Mouse (Mus musculus) gastrocnemius, adult 2 months (tissue): ENCODE results near the gene Calhm5. TPM values are rescaled to one million over a fixed set of nuclear protein-coding genes. Genes with fewer than 3 reads are reported as not detected.
A peak's percentile ranks its signal among the peaks of the same experiment; 100 is the strongest.

Experiments
- DNase-seq: peaks from one replicate; pipeline ENCODE4 v3.0.0; 2022
- H3K27ac ChIP-seq: fragments of 200-600 bp; 2 replicates; pipeline ENCODE4 v1.8.1; 2022; ENCODE audit warnings: mild to moderate bottlenecking
- H3K4me3 ChIP-seq: fragments of 200-600 bp; 2 replicates; pipeline ENCODE4 v1.8.1; 2022; ENCODE audit warnings: mild to moderate bottlenecking, moderate library complexity
- CTCF ChIP-seq: fragments of 200-600 bp; IDR thresholded peaks from 2 replicates; pipeline ENCODE4 v1.8.1; 2022; ENCODE audit warnings: antibody characterized with exemption, mild to moderate bottlenecking, moderate library complexity
- intact Hi-C: fragments of 180-260 bp; cut with DNase I; formaldehyde crosslinking; loops from one replicate; pipeline ENCODE4 v1.15.1; 2025
- long read RNA-seq, 2 experiments: library from polyadenylated mRNA; stranded (forward); transcript quantifications; one replicate each; pipeline ENCODE4 v2.0.0; 2021
- total RNA-seq, 2 experiments: library from RNA; stranded (reverse); gene quantifications; 2 replicates each; pipeline ENCODE4 v1.2.3; 2021

Calhm5 gene
- total RNA-seq: under 1 TPM; 0.31 to 0.38 TPM
- long read RNA-seq, experiment 1, full-length matches to known transcripts: 2 of 2 reads
- long read RNA-seq, experiment 1, partial matches to known transcripts: 0 of 2 reads
- long read RNA-seq, experiment 1, other reads (novel, unspliced or antisense): 0 of 2 reads
- long read RNA-seq, experiment 2: 0 reads

DNA sequence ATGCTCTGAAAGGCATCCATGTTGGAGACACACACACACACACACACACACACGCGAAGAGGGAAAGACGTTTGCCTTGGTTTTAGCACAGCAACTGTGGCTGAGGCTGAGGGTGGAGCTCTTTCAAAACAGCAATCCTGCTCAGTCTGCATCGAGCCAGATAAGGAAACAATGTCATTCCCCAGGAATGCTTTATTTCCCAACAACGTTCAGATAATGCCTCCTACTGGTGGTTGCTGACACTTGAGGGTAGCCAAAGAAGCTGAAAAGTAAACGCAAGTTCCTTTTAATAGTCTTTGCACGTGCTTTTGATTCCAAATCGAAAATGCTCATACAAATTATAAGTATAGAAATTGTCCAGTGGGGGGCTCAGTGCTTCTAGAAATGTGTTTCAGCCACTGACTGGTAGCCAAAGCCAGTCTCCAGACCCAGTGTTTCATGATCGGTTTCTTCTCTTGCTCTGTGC, at the start of gene Calhm5:
TSS of gene Calhm5 (minus strand) at position 102 of the 466 bp plus-strand sequence.
- DNase-seq: peak; percentile 53
- intact Hi-C loops: loop anchor here (5.0 kb wide), 4 partner anchors 54 to 231 kb away; partner anchors contain the start of genes Calhm4 and Tspyl1
- peak; percentile 69 for TF ChIP-seq CTCF
- peak within 1 kb of the TSS; percentile 64 for H3K4me3 ChIP-seq
- H3K27ac ChIP-seq: peak within 1 kb of the TSS; percentile 83

DNA sequence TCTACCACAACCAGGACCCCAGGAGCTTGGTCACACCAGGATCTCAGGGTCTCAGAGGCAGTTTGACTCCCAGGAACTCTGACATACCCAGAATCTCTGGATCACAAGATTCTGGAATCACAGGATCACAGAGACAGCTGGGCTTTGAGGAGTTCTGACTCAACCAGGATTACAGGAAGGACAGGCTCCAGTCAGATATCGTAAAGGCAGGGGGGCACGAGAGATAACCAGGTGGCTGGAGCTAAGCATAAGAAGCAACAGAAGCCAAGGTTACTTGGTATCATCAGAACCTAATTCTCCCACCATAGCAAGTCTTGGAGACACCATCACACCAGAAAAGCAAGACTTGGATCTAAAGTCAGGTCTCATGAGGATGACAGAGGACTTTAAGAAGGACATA, 45.4 kb upstream of the Calhm5 start:
- Histone ChIP-seq H3K4me3 (no peak overlapping the region), H3K27ac (no peak overlapping the region)
- intact Hi-C loops: no loop called here
- DNase-seq: no peak
- no peak for TF ChIP-seq CTCF

DNA sequence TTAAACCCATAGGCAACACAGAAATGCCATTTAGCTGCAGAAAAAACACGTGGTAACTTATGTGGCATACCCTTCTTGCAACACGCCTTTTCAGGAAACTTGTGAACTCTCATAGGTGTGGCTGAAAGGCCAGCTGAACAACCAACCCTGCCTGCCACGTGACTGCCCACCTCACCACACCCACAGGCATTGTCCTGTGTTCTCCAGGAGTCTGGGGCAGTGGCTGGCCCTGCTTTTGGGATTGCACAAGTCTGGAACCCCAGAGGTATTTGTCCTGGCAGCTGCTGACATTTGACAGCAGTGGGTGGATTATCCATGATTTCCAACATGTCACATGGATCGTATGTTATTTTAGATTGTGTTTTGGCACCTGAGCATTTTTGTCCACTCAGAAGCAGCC, 43.4 kb upstream of the Calhm5 start:
- no peak for DNase-seq
- TF ChIP-seq CTCF: no peak
- intact Hi-C loops: no loop called here
- no peak overlapping the region for H3K4me3 ChIP-seq
- no peak overlapping the region for H3K27ac ChIP-seq

DNA sequence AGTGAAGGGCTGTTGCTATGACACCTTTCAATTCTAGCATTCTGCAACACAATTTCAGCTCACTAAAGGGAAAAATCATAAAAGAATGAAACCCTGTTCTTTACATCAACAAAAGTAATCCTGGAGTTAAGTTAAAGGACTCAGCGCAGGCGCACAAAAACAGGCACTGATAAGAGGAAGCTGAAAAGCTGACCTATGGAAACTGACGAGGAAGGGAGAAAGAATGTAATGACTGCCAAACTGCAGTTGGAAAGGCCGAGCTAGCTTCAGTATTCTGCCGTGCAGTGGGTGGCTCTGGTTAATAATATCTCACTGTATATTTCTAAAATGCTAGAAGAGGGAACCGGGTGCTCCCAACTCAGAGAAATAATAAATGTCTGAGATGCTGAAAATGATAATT, 41.7 kb upstream of the Calhm5 start:
- no peak overlapping the region for H3K27ac ChIP-seq
- H3K4me3 ChIP-seq: no peak overlapping the region
- no peak for TF ChIP-seq CTCF
- no peak for DNase-seq
- intact Hi-C loops: no loop called here

DNA sequence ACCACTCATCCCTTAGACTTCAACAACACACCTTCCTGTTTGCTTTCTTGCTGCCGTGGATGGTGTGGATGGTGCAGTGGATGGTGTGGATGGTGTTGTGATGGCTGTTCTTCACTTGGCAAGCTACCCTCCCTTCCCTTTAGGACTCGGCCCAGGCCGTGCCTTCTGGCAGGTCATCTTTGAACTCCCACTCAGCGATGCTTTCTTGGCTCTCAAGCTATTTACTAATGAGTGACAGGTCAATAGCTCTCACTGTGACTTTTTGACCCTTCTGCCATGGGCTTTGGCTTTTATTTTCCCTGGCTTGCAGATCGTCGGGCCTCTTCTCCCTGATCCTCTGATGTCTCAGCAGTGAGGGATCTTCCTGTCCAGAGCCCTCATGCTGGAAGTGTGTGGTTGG, 40.1 kb upstream of the Calhm5 start:
- Histone ChIP-seq H3K4me3 (no peak overlapping the region), H3K27ac (no peak overlapping the region)
- TF ChIP-seq CTCF: no peak
- intact Hi-C loops: no loop called here
- no peak for DNase-seq

DNA sequence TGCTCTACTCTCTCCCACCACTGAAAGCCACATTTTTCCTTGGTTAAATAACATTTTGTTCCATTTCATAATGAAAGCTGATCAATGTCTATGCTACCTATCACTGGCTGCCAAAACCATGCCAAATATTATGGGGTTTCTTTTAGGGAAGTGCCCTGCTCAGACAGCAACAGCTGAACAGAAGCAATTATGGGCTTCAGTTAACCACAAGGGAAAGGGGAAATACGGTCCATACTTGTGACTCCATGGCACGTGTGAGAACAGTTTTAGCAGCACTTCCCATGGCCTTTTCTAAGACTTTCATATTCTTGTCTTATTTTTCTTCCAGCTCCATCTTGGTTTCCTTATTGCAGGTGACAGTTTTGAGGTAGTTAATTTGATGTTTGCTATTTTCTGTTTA, 35.0 kb upstream of the Calhm5 start:
- no peak for DNase-seq
- Histone ChIP-seq H3K4me3 (no peak overlapping the region), H3K27ac (no peak overlapping the region)
- intact Hi-C loops: no loop called here
- no peak for TF ChIP-seq CTCF

DNA sequence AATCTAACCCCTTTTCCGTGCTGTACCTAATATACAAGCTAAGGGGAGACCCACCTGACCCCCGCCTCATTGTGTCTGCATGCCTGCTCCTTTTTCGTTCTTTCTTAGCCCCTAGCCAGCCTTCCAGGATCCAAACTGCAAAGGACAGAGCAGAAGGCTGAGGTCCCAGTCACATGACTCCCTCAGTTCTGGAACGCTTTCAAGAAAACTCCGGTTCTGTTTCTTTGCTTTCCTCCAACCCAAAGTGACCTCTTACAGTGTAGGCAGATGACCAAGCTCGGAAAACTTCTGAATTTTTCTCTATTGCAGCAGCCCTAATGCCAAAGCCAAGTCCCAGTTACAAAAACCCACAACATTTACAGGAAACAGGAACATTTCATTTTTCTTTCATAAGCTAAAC, 32.1 kb upstream of the Calhm5 start:
- peak overlapping the region; percentile 77 for H3K4me3 ChIP-seq
- peak; percentile 56 for DNase-seq
- no peak for TF ChIP-seq CTCF
- intact Hi-C loops: no loop called here
- peak overlapping the region; percentile 78 for H3K27ac ChIP-seq

DNA sequence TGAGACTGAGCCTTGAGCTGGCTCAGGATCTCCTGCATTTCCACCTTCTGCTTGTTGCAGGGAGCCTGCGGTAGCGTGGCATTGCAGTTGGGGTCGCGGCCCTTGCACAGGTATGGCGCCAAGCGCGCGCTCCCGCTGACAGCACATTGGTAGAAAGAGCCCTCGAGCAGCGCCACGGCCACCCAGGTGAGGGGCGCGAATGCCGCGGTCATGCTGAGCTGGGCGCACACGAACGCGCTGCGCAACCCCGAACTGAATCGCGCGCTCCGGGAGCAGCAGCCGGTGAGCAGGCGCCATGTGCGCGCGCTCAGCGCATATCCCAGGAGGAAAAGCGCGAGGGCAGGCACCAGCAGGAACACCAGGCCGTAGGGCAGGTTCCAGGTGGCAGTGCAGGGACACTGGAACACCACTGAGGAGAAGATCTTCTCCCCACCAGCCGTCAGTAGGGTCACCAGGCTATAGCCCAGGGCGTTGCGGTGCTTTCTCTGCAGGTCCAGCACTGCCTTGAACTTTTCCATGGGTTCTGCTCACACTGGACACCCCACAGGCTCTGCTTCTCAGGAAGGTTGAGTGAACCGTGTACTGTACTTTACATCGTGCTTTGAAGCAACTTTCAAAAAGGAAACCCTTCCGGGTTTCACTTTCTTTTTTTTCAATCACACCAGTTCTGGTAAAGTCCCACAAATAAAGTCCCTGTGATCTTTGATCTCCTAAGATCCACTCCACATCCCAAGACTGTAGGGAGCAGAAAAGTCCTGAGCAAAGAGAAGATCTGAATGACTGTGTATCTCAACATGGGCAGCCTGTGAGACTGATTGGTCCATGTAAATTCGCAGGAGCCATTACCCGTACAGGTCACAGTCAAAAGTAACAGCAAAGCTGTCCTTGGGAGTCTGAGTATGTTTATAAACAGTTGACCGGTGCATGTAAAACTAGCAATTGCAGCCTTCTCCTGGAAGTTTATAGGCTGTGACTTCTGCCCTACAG, 31.4 kb upstream of the Calhm5 start, which contains the start of gene Calhm6:
TSS of gene Calhm6 (minus strand) at position 593 of the 987 bp plus-strand sequence.
- no peak for TF ChIP-seq CTCF
- intact Hi-C loops: no loop called here
- Histone ChIP-seq H3K27ac (peak within 1 kb of the TSS; percentile 78), H3K4me3 (peak within 1 kb of the TSS; percentile 77)
- DNase-seq: peak; percentile 46

DNA sequence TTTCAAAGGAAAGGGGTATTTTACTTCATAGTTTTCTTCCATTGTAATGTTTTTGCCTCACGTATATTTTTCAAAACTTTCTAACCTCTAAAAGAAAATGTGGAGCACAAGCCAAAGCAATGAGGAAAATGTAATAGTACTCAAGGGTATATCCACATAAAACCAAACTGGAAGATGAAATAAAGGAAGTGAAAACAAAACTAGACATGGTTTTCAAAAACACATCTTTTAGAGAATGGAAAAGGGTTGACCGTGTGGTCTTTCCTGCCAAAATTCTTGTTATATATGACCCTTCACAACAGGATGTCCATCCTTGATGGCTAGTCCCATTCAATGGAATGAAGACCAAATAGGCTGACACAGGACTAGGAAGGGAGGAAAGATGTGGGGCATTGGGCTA, 22.1 kb upstream of the Calhm5 start:
- intact Hi-C loops: no loop called here
- H3K4me3 ChIP-seq: no peak overlapping the region
- no peak for DNase-seq
- no peak for TF ChIP-seq CTCF
- H3K27ac ChIP-seq: no peak overlapping the region

DNA sequence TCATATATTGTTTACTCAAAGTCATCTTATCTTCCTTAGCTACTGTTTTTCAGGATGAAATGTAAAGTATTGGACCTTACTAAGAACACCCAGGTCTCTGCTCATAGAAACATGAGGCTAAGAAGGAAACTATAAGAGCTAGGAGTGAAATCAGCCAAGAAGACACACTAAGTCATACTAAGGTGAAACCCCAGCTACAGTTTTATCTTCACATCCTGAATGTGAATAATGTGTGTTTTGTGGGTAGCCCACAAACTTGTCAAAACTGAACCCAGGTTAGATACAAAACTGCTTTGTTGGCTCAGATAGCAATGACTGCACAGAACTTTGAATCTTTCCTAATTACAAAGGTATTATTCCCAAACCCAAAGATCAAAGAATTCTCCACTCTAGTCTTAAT, 21.5 kb upstream of the Calhm5 start:
- no peak for DNase-seq
- intact Hi-C loops: no loop called here
- TF ChIP-seq CTCF: no peak
- Histone ChIP-seq H3K27ac (no peak overlapping the region), H3K4me3 (no peak overlapping the region)

DNA sequence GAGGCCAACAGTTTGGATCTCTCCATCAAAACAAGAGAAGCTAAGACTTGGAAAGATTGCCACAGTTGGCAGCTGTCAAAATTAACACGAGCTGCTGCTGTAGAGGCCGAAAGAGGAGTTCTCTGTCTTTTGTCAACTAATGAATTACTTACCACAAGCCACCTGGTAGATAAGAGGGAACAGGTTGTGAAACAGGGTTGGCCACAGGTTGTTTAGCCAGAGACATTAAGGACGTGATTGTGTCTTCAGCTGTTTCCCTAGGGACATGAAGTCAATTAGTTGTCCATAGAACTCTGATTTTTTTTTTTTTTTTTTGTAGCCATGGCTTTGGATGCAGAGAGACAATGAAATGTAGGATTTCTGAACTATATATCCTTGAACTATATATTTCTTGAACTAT, 20.8 kb upstream of the Calhm5 start:
- TF ChIP-seq CTCF: no peak
- DNase-seq: no peak
- Histone ChIP-seq H3K27ac (no peak overlapping the region), H3K4me3 (no peak overlapping the region)
- intact Hi-C loops: no loop called here

DNA sequence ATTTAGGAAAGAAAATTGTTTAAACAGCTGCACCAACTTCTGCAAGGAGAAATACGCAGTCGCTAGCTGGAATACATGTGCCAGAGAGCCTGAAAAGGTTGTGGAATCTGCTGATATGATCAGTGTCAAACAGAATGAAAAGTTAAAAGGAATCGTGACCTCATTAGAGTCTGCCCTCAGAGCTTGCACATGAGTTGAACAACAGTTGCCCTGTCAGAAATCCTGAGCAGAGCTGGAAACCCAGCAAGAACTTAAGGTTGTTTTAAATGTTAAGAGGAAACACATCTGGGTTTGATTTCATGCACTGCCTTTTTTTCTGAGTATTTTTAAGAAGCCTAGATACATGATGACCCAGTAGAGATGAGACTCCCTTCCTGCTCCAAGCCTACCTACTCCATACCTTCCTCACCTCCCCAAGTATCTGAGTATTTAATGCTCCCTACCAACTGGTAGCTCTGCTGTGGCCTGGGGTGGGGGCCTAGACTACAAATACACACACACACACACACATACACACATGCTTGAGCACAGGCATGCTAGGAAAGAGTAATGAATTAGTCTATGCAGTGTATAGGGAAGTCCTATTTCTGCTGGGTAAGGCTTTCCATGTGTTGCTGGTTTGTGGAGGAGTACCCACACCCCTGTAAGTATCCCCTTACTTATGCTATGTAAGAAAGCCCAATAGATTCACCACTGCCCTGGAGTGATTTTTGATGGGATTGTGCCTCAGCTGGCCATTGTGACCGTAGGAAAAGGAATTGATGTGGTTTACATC, 15.8 kb upstream of the Calhm5 start:
- intact Hi-C loops: no loop called here
- TF ChIP-seq CTCF: no peak
- Histone ChIP-seq H3K27ac (peak overlapping the region; percentile 51; the same call in 1 of the 2 replicates), H3K4me3 (no peak overlapping the region)
- no peak for DNase-seq
